Mouse (Mus musculus): ENCODE results near the gene 4921511M17Rik.
"Not testable (repeated sequence)": the region's sequence is repeated elsewhere in the genome, so short reads cannot be mapped to it uniquely, and the experiment has no call there.

The 4921511M17Rik gene

GRCm38 (mm10) chrX:154033727-154034126, at the start of gene 4921511M17Rik:
Gene 4921511M17Rik (minus strand): TSS chrX:154033827.
- not testable (repeated sequence) for DNase-seq (ENCODE audit: low spot score in 2 of 2)

GRCm38 (mm10) chrX:154054939-154055338, 21.3 kb upstream of the 4921511M17Rik start, which contains the start of gene Gm10057:
Gene Gm10057 (minus strand): TSS chrX:154055039.
- DNase-seq (ENCODE audit: low spot score in 2 of 2) = not testable (repeated sequence)

GRCm38 (mm10) chrX:154012540-154012939, 21.1 kb downstream of the 4921511M17Rik start, which contains the start of gene Samt1:
Gene Samt1 (minus strand): TSS chrX:154012640.
- DNase-seq (ENCODE audit: low spot score in 2 of 2) = not testable (repeated sequence)

- not testable (repeated sequence) for DNase-seq (ENCODE audit: low spot score in 2 of 2)
Observed at GRCm38 (mm10) chrX:153976914-153977313, 56.7 kb downstream of the 4921511M17Rik start.

GRCm38 (mm10) chrX:153976467-153976866, 57.2 kb downstream of the 4921511M17Rik start:
- DNase-seq (ENCODE audit: low spot score in 2 of 2) = not testable (repeated sequence)

- no peak for DNase-seq (ENCODE audit: low spot score in 2 of 2)
Observed at GRCm38 (mm10) chrX:153974450-153974849, 59.2 kb downstream of the 4921511M17Rik start.

Measured in urinary bladder, adult 18-20 months (tissue).